Mouse (Mus musculus): Measurements from ENCODE around the gene Abcb11.
"Not testable (repeated sequence)": the region's sequence is repeated elsewhere in the genome, so short reads cannot be mapped to it uniquely, and the experiment has no call there.

Abcb11 gene

DNA sequence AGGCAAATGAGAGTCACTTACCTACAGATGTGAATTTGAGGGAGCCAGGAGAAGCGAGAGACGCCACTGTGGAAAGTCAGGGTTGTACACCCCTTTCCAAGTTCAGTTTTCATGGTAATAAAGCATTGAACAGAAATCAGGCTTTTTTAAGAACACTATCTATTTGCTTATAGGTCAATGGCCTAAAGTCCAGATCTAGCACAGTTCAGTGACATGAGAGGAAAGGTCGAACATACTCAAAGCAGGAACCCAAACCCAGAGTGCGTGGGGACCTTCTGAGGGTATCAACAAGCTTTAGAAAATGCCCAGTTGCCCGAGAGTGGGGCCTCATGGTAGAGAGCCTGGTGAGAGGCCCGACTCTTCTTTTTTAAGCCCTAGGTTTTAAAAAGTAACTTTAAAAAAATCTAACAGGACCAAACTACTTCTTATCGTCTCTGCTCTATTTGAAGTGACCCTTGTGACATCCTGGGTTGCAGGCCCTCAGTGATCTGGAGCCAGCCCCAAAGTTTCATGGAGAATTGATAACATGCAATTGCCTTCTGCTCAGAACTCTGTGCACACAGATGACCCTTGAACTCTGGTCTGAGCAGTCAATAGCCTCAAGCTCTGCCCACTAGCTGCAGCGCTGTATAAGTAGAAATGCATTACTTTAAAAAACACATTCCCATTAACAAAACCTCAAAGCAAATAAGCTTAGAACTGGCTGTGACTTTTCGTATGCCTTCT lies at the start of gene Abcb11:
Abcb11 (minus strand) TSS at position 121 of the 726 bp plus-strand sequence.
- no peak for DNase-seq (ENCODE audit: low spot score)

DNA sequence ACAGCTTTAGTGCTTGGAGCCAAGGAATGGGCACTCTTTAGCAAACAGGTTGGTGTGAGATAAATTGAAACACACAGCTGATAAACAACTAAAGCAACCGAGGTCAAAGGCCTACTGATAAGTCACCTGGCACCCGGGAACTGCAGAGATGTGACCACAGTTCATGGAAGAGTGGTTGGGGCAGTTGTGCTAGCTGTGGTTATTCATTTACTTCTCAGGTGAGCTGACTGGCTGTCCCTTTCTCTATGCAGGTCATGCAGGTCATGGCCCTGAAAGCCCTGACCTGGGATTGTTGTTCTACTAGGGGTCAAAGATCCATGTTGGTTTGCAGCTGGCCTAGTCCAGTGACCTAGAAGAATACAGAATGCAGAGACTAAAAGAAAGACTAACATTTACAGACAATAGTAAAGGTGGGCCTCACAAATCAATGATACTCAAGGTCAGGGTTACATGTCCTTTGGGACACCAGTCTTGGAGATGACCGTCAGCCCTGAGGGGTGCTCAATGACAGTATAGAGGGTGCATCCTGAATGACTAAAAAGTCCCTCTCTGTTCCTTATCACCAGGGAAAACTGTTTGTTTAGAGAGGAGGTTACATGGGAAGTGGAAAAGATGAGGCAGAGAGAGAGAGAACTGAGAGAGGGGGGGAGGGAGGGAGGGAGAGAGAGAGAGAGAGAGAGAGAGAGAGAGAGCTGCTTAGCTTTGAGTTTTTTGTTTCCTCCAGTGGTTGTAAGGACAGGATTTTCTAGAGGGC lies 43.9 kb upstream of the Abcb11 start:
- no peak for DNase-seq (ENCODE audit: low spot score)

DNA sequence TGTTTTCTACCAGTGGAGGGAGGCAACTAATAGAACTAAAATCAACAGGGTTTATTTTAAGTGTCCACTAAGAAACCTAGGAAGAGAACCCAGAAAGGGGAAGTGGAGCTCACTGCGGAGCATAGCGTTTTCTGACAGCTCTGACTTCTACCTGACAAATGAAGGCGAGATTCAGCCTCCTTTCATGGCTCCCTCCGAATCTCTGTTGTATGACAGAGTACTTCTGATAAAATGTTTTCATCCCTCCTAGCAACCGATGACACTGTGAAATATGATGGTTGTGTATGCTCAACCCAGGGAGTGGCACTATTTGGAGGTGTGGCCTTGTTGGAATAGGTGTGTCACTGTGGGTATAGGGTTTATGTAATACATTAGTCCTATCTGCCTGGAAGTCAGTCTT lies 40.4 kb upstream of the Abcb11 start:
- DNase-seq (ENCODE audit: low spot score) = no peak

- DNase-seq (ENCODE audit: low spot score) = no peak
Measured at GRCm38 (mm10) chr2:69381740-69382139, 39.3 kb upstream of the Abcb11 start.

- DNase-seq (ENCODE audit: low spot score) = no peak
Measured at GRCm38 (mm10) chr2:69380281-69380680, 37.9 kb upstream of the Abcb11 start, which contains the start of gene Dhrs9. Gene Dhrs9 (plus strand): TSS chr2:69380445.

GRCm38 (mm10) chr2:69379801-69380200 lies 37.4 kb upstream of the Abcb11 start:
- DNase-seq (ENCODE audit: low spot score) = no peak

DNA sequence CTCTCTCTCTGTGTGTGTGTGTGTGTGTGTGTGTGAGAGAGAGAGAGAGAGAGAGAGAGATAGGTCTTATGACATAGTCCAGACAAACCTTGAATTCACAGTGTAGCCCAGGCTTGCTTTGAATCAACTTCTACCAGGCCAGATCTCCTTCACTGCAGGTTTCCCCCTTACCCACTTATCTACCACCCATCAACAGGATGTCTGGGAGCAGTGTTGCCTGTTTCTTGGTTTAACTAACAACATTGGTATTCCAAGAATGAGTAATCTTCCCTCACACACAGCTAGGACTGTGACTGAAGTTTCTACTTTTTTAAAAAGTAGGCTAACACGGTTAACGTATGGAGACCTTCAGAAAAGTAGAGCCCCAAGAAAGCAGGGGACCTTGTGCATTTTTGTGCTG lies 34.4 kb upstream of the Abcb11 start:
- no peak for DNase-seq (ENCODE audit: low spot score)

DNA sequence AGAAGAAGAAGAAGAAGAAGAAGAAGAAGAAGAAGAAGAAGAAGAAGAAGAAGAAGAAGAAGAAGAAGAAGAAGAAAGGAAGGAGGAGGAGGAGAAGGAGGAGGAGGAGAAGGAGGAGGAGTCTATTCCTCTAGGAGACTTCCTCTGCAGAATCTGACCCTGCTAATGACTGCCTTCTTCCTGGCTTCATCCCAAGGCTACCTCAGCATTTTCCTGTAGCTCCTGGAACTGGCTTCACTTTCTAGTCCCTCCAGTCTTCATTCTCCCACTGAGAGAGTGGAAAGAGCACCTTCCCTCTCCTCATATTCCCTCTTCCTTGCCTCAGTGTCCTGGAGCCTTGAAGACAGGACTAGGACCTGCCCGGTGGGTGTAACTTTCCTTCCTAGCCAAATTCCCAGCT lies 22.9 kb upstream of the Abcb11 start:
- DNase-seq (ENCODE audit: low spot score) = no peak

GRCm38 (mm10) chr2:69364831-69365230 lies 22.4 kb upstream of the Abcb11 start:
- no peak for DNase-seq (ENCODE audit: low spot score)

DNA sequence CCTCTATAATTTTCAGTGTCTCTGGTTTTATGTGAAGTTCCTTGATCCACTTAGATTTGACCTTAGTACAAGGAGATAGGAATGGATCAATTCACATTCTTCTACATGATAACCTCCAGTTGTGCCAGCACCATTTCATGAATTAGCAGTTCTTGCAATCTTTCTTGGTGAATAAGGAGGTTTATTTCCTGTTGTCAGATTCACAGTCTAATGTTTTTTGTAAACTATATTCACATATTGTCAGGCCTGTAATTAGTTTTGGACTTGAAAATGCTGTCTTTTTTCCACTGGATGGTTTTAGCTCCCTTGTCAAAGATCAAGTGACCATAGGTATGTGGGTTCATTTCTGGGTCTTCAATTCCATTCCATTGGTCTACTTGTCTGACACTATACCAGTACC lies 13.0 kb upstream of the Abcb11 start:
- DNase-seq (ENCODE audit: low spot score) = not testable (repeated sequence)

GRCm38 (mm10) chr2:69341506-69341905 lies 910 bp downstream of the Abcb11 start:
- DNase-seq (ENCODE audit: low spot score) = no peak

- not testable (repeated sequence) for DNase-seq (ENCODE audit: low spot score)
Measured at GRCm38 (mm10) chr2:69331523-69331922, 10.9 kb downstream of the Abcb11 start.

DNA sequence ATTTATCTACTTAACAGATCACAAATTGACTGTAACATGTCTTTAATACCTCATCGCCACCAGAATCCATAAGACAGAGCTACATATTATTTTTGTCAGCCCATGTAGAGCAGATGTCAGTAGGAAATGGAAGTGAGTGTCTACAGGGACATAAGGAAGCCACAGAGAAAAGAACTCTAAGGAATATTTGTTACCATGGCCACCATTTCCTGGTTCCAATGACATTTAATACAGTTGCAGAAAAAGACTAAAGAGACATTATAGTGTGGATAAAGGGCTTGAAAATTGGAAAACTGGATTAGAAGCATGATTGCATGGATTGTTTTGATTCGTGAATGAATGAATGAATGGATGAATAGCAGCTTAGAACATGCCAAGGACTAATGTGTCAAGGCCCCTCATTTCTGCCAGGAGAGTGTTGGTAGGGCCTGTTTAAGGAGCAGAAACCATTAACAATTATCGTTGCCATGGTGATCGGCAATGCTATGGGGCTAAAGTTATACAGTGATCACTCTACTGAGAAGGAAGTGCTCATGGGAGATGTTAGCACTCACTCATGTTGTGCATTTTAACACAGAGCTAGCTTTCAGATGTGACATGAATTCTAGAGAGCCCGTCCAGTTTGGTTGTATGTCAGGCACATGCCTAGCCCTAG lies 13.8 kb downstream of the Abcb11 start:
- no peak for DNase-seq (ENCODE audit: low spot score)

- DNase-seq (ENCODE audit: low spot score) = no peak
Measured at GRCm38 (mm10) chr2:69324881-69325660, 17.3 kb downstream of the Abcb11 start.

GRCm38 (mm10) chr2:69323018-69323417 lies 19.4 kb downstream of the Abcb11 start:
- no peak for DNase-seq (ENCODE audit: low spot score)

DNA sequence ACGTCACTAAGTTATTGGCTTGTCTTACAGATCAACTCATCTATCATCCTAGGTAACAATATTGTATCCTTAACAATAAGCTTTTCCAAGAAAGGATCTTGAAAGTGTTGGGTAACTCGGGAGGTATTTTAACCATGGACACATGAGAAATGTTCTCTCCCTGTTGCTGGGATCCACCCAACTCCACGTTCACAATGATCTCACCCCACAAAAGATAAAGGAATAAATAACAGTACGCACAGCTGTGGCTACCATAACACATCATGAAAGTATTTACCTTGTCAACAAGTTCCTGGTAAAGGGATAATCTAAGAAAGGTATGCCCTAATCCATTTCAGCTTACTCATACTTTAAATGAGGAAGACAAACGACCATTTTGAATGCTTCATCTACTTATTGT lies 21.0 kb downstream of the Abcb11 start:
- no peak for DNase-seq (ENCODE audit: low spot score)

DNA sequence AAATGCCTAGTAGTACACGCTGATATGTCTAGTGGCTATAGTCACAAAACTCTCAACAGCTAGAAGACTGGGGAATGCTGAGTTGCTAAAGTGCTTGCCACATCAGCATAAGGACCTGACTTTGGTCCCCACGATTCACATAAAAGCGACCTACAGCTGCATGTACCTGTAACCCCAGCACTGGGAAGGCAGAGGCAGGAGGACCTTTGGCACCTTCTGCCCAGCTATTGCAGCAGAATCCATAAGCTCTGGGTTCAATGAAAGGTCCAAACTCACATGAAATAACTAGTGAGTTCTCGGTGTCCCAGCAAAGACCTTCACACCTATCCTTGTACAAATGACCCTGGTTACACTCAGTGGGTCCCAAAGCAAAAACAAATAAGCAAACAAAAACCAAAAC lies 31.1 kb downstream of the Abcb11 start:
- DNase-seq (ENCODE audit: low spot score) = no peak

DNA sequence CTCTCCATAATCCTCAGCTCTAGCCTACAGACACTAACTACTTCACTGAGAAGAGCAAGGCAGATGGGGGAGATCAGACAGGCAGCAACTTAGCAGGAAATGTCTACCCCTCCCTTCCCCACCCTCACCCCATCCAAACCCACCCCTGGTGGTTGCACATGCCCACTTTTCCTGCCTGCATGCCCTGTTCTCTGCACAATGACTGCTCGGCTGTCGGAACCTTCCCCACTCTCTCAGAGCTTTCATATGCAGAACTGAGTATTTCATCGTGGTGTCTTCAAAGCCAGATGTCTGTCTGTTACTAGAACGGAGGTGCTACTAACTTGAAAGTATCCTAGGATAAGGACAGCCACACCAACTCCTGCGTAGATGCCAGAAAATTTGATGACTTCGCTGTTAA lies 34.3 kb downstream of the Abcb11 start:
- DNase-seq (ENCODE audit: low spot score) = no peak

GRCm38 (mm10) chr2:69300568-69300967 lies 41.8 kb downstream of the Abcb11 start:
- DNase-seq (ENCODE audit: low spot score) = not testable (repeated sequence)

GRCm38 (mm10) chr2:69294508-69294907 lies 47.9 kb downstream of the Abcb11 start:
- DNase-seq (ENCODE audit: low spot score) = no peak

- DNase-seq (ENCODE audit: low spot score) = no peak
Measured at GRCm38 (mm10) chr2:69288989-69289388, 53.4 kb downstream of the Abcb11 start.

GRCm38 (mm10) chr2:69275875-69276274 lies 66.5 kb downstream of the Abcb11 start:
- DNase-seq (ENCODE audit: low spot score) = peak; percentile 11

Measured in ovary, postnatal 14 days (tissue).